Mouse (Mus musculus) kidney, postnatal 0 days (tissue): Measurements from ENCODE around the gene Hsph1. TPM values are rescaled to one million over a fixed set of nuclear protein-coding genes. Genes with fewer than 3 reads are reported as not detected.

Source experiments
- ATAC-seq: fragments of 200-750 bp; cut with Nextera tagmentation; replicated peaks from 2 replicates; pipeline ENCODE4 v1.8.0; 2017; ENCODE audit warnings: low read depth, moderate number of reproducible peaks, moderate TSS enrichment, moderate library complexity; ENCODE audit not compliant: low FRiP score
- DNase-seq: peaks from one replicate; pipeline ENCODE4 v3.0.0-alpha.2; 2016; ENCODE audit warnings: low spot score
- H3K27ac ChIP-seq: fragments of 300-500 bp; sonication (generic); 2 replicates; pipeline ENCODE4 v1.5.1; 2014; ENCODE audit warnings: mild to moderate bottlenecking
- H3K27me3 ChIP-seq: fragments of 300-500 bp; sonication (generic); 2 replicates; pipeline ENCODE4 v1.6.1; 2014; ENCODE audit warnings: low read length, mixed read lengths; ENCODE audit not compliant: insufficient read depth
- H3K36me3 ChIP-seq: fragments of 300-500 bp; sonication (generic); 2 replicates; pipeline ENCODE4 v1.6.1; 2014; ENCODE audit warnings: low read length, mixed read lengths; ENCODE audit not compliant: insufficient read depth
- H3K4me1 ChIP-seq: fragments of 300-500 bp; sonication (generic); replicated peaks from 2 replicates; pipeline ENCODE4 v1.6.1; 2014; ENCODE audit warnings: antibody characterized with exemption, low read length, mixed read lengths; ENCODE audit not compliant: insufficient read depth
- H3K4me2 ChIP-seq: fragments of 300-500 bp; sonication (generic); 2 replicates; pipeline ENCODE4 v1.6.1; 2014; ENCODE audit warnings: mild to moderate bottlenecking, low read length, moderate library complexity, mixed read lengths
- H3K4me3 ChIP-seq: fragments of 300-500 bp; sonication (generic); replicated peaks from 2 replicates; pipeline ENCODE4 v1.5.1; 2014; ENCODE audit warnings: low read depth, low read length
- H3K9ac ChIP-seq: fragments of 300-500 bp; sonication (generic); 2 replicates; pipeline ENCODE4 v1.6.1; 2014; ENCODE audit warnings: low read depth, low read length
- H3K9me3 ChIP-seq: fragments of 300-500 bp; sonication (generic); replicated peaks from 2 replicates; pipeline ENCODE4 v1.6.1; 2016; ENCODE audit warnings: low read length, inconsistent platforms, mixed read lengths
- CTCF ChIP-seq: IDR thresholded peaks from 2 replicates; pipeline ENCODE4 v1.5.1; 2016; ENCODE audit warnings: antibody characterized with exemption, low read depth, mild to moderate bottlenecking, moderate library complexity
- WGBS: fragments of 180-500 bp; shearing (Covaris S2); extraction: QIAGEN DNeasy Blood & Tissue Kit; methylation state at CpG from one replicate; pipeline ENCODE4 v1.1.7; 2014; 5-methylcytosine and 5-hydroxymethylcytosine counted together
- polyA plus RNA-seq: library from polyadenylated mRNA; unstranded; fragments of >200 nt; fragmentation: Nextera tagmentation; extraction: Ambion mirVana; gene quantifications from 2 replicates; pipeline ENCODE4 v1.2.1, GENCODE M21; 2015

Hsph1 gene
- polyA plus RNA-seq, 1 experiment from 2014 or later = 25.0 TPM

GRCm38 (mm10) chr5:149568993-149569392 lies 67.2 kb downstream of the Hsph1 start:
- Histone ChIP-seq H3K4me3 (no peak overlapping the region), H3K36me3 (no peaks in the 10 kb centered on the region), H3K4me2 (no peak overlapping the region), H3K9ac (no peak overlapping the region), H3K27me3 (no peaks in the 10 kb centered on the region), H3K4me1 (no peaks in the 10 kb centered on the region), H3K27ac (no peak overlapping the region), H3K9me3 (no peaks in the 10 kb centered on the region)
- DNase-seq = peak; percentile 45
- ATAC-seq = no peak
- TF ChIP-seq CTCF = no peak
- 50% methylated on average over 13 of the region's 13 CpGs for WGBS

DNA sequence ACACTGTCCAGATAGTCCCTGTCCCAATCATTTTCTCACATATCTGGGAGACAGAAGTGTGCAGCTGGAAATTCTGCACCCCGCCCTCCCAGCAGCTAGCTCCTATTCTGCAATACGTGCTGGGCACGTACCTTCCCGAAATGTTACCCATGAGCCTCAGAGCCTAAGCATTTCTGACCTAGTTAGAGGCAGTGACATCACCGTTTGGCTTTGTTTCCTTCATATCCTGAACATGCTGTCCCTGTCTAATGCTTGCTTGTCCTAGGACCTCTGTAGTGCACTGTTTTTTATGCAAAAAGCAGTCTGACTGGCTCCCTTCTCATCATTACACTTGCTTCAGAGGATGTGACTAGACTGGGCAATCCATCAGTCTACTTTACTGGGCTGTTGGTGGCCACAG lies 69.2 kb downstream of the Hsph1 start:
- Histone ChIP-seq H3K27ac (no peak overlapping the region), H3K4me2 (no peak overlapping the region), H3K36me3 (no peaks in the 10 kb centered on the region), H3K27me3 (no peaks in the 10 kb centered on the region), H3K9ac (no peak overlapping the region), H3K9me3 (no peaks in the 10 kb centered on the region), H3K4me3 (no peak overlapping the region), H3K4me1 (no peaks in the 10 kb centered on the region)
- DNase-seq = peak; percentile 33
- WGBS = 73% methylated on average over 5 of the region's 5 CpGs
- TF ChIP-seq CTCF = no peak
- no peak for ATAC-seq

GRCm38 (mm10) chr5:149566026-149566425 lies 70.2 kb downstream of the Hsph1 start:
- H3K9me3 ChIP-seq = no peaks in the 10 kb centered on the region
- DNase-seq = no peak

More at GRCm38 (mm10) chr5:149566026-149566425, 70.2 kb downstream of the Hsph1 start:
- WGBS = 43% methylated on average over 11 of the region's 11 CpGs
- H3K36me3 ChIP-seq = no peaks in the 10 kb centered on the region
- no peaks in the 10 kb centered on the region for H3K4me1 ChIP-seq
- no peaks in the 10 kb centered on the region for H3K27me3 ChIP-seq
- no peak overlapping the region for H3K4me3 ChIP-seq
- H3K27ac ChIP-seq = no peak overlapping the region
- no peak overlapping the region for H3K4me2 ChIP-seq
- H3K9ac ChIP-seq = no peak overlapping the region
- ATAC-seq = no peak
- no peak for TF ChIP-seq CTCF

Other genes with a start within 250 kb of the Hsph1 start
- gene Medag, start 224.6 kb downstream of the Hsph1 start, polyA plus RNA-seq = 0.24 and 0.31 TPM in 2 replicates
- gene Tex26, start 196.7 kb downstream of the Hsph1 start, polyA plus RNA-seq = 0.14 and 0.23 TPM in 2 replicates
- gene Wdr95, start 107.7 kb downstream of the Hsph1 start, polyA plus RNA-seq = 0.05 TPM in 1 of 2 replicates, not detected in the other
- 15.4 and 16.3 TPM in 2 replicates for gene B3glct, start 41.9 kb upstream of the Hsph1 start, polyA plus RNA-seq